Mouse (Mus musculus) layer of hippocampus, postnatal 25 days (tissue): ENCODE data around the gene Clic1. TPM values are rescaled to one million over a fixed set of nuclear protein-coding genes. Genes with fewer than 3 reads are reported as not detected.

Experiments used
- total RNA-seq, 2 experiments: library from RNA; stranded (reverse); gene quantifications; 2 replicates each; pipeline ENCODE4 v1.2.3; 2021

The Clic1 gene
- total RNA-seq, 2 experiments from 2014 or later = 9.7 to 10.1 TPM

Other genes starting within 250 kb of the Clic1 start
- gene Cyp21a1, start 245.4 kb upstream of the Clic1 start, total RNA-seq = under 1 TPM; 0.12 to 0.19 TPM
- 10 to 100 TPM; 57.3 to 59.8 TPM for gene Stk19, start 213.0 kb upstream of the Clic1 start, total RNA-seq
- gene Dxo, start 212.9 kb upstream of the Clic1 start, total RNA-seq = 10 to 100 TPM; 36.7 to 37.7 TPM
- gene Skiv2l, start 199.8 kb upstream of the Clic1 start, total RNA-seq = 10 to 100 TPM; 64.7 to 72.4 TPM
- gene Nelfe, start 199.6 kb upstream of the Clic1 start, total RNA-seq = 10 to 100 TPM; 32.1 to 39.1 TPM
- under 1 TPM in 1 of 2 experiments, not detected in 1; 0.17 TPM for gene Cfb, start 187.4 kb upstream of the Clic1 start, total RNA-seq
- 1 to 10 TPM; 7.3 to 7.7 TPM for gene Zbtb12, start 170.5 kb upstream of the Clic1 start, total RNA-seq
- gene Gm20547, start 167.9 kb upstream of the Clic1 start, total RNA-seq = not detected
- gene C2, start 151.7 kb upstream of the Clic1 start, total RNA-seq = 1 to 10 TPM in 1 of 2 experiments, under 1 TPM in 1; 0.86 to 1.9 TPM
- gene Ehmt2, start 151.5 kb upstream of the Clic1 start, total RNA-seq = 100 to 1,000 TPM; 164 to 188 TPM
- gene Slc44a4, start 135.5 kb upstream of the Clic1 start, total RNA-seq = under 1 TPM; 0.20 to 0.21 TPM
- gene Neu1, start 118.7 kb upstream of the Clic1 start, total RNA-seq = 10 to 100 TPM; 37.2 to 37.4 TPM
- 10 to 100 TPM; 17.0 to 23.5 TPM for gene Hspa1b, start 90.7 kb upstream of the Clic1 start, total RNA-seq
- not detected for gene Gm20481, start 80.1 kb upstream of the Clic1 start, total RNA-seq
- 10 to 100 TPM; 14.9 to 17.9 TPM for gene Hspa1a, start 77.8 kb upstream of the Clic1 start, total RNA-seq
- under 1 TPM; 0.22 to 0.31 TPM for gene Hspa1l, start 77.3 kb upstream of the Clic1 start, total RNA-seq
- gene Lsm2, start 68.1 kb upstream of the Clic1 start, total RNA-seq = 10 to 100 TPM; 18.1 to 19.3 TPM
- gene Vars, start 49.0 kb upstream of the Clic1 start, total RNA-seq = 10 to 100 TPM; 43.7 to 55.6 TPM
- under 1 TPM; 0.07 to 0.23 TPM for gene Vwa7, start 33.4 kb upstream of the Clic1 start, total RNA-seq
- 1 to 10 TPM in 1 of 2 experiments, under 1 TPM in 1; 0.64 to 1.1 TPM for gene Sapcd1, start 21.9 kb upstream of the Clic1 start, total RNA-seq
- gene Msh5, start 3.2 kb upstream of the Clic1 start, total RNA-seq = under 1 TPM; 0.62 to 0.82 TPM
- gene Ddah2, start 9.1 kb downstream of the Clic1 start, total RNA-seq = 10 to 100 TPM; 19.5 to 20.7 TPM
- gene Ly6g6c, start 15.4 kb downstream of the Clic1 start, total RNA-seq = not detected
- gene Mpig6b, start 16.2 kb downstream of the Clic1 start, total RNA-seq = not detected
- 1 to 10 TPM; 4.1 to 4.3 TPM for gene Ly6g6e, start 26.9 kb downstream of the Clic1 start, total RNA-seq
- gene Ly6g6d, start 28.1 kb downstream of the Clic1 start, total RNA-seq = 1 to 10 TPM in 1 of 2 experiments, under 1 TPM in 1; 0.80 to 1.2 TPM
- gene Ly6g6f, start 35.6 kb downstream of the Clic1 start, total RNA-seq = not detected
- 10 to 100 TPM; 97.9 to 98.1 TPM for gene Abhd16a, start 39.3 kb downstream of the Clic1 start, total RNA-seq
- not detected for gene Ly6g5c, start 58.3 kb downstream of the Clic1 start, total RNA-seq
- under 1 TPM; 0.42 to 0.54 TPM for gene Ly6g5b, start 65.5 kb downstream of the Clic1 start, total RNA-seq
- gene Gpank1, start 71.5 kb downstream of the Clic1 start, total RNA-seq = 10 to 100 TPM; 14.2 to 14.4 TPM
- 100 to 1,000 TPM; 179 to 181 TPM for gene Csnk2b, start 72.1 kb downstream of the Clic1 start, total RNA-seq
- gene D17H6S53E, start 76.4 kb downstream of the Clic1 start, total RNA-seq = 10 to 100 TPM; 27.0 to 27.3 TPM
- gene Apom, start 82.1 kb downstream of the Clic1 start, total RNA-seq = not detected
- 100 to 1,000 TPM; 290 to 320 TPM for gene Bag6, start 85.2 kb downstream of the Clic1 start, total RNA-seq
- 100 to 1,000 TPM; 302 to 353 TPM for gene Prrc2a, start 114.9 kb downstream of the Clic1 start, total RNA-seq
- gene Aif1, start 126.1 kb downstream of the Clic1 start, total RNA-seq = 10 to 100 TPM; 10.4 to 10.8 TPM
- gene Lst1, start 138.5 kb downstream of the Clic1 start, total RNA-seq = 1 to 10 TPM; 8.1 to 8.9 TPM
- gene Ltb, start 144.5 kb downstream of the Clic1 start, total RNA-seq = under 1 TPM; 0.42 to 0.54 TPM
- not detected for gene Tnf, start 152.0 kb downstream of the Clic1 start, total RNA-seq
- gene Lta, start 155.4 kb downstream of the Clic1 start, total RNA-seq = under 1 TPM in 1 of 2 experiments, not detected in 1; 0.20 TPM
- gene Gm16181, start 170.9 kb downstream of the Clic1 start, total RNA-seq = not detected
- gene Atp6v1g2, start 183.7 kb downstream of the Clic1 start, total RNA-seq = 100 to 1,000 TPM; 607 to 639 TPM
- gene Nfkbil1, start 185.8 kb downstream of the Clic1 start, total RNA-seq = 10 to 100 TPM; 13.7 to 14.8 TPM
- 100 to 1,000 TPM; 213 to 229 TPM for gene Ddx39b, start 191.8 kb downstream of the Clic1 start, total RNA-seq
- 10 to 100 TPM; 14.6 to 15.9 TPM for gene H2-D1, start 212.8 kb downstream of the Clic1 start, total RNA-seq